Mouse (Mus musculus): ENCODE measurements around the gene Rps27l. TPM values are rescaled to one million over a fixed set of nuclear protein-coding genes. Genes with fewer than 3 reads are reported as not detected.

Gene Rps27l
- polyA plus RNA-seq (2014; fragmentation: Illumina TruSeq; extraction: RNeasy Lipid Tissue Mini Kit (QIAGEN cat#74804); ENCODE audit: low read depth, low replicate concordance) = 233 TPM

DNA sequence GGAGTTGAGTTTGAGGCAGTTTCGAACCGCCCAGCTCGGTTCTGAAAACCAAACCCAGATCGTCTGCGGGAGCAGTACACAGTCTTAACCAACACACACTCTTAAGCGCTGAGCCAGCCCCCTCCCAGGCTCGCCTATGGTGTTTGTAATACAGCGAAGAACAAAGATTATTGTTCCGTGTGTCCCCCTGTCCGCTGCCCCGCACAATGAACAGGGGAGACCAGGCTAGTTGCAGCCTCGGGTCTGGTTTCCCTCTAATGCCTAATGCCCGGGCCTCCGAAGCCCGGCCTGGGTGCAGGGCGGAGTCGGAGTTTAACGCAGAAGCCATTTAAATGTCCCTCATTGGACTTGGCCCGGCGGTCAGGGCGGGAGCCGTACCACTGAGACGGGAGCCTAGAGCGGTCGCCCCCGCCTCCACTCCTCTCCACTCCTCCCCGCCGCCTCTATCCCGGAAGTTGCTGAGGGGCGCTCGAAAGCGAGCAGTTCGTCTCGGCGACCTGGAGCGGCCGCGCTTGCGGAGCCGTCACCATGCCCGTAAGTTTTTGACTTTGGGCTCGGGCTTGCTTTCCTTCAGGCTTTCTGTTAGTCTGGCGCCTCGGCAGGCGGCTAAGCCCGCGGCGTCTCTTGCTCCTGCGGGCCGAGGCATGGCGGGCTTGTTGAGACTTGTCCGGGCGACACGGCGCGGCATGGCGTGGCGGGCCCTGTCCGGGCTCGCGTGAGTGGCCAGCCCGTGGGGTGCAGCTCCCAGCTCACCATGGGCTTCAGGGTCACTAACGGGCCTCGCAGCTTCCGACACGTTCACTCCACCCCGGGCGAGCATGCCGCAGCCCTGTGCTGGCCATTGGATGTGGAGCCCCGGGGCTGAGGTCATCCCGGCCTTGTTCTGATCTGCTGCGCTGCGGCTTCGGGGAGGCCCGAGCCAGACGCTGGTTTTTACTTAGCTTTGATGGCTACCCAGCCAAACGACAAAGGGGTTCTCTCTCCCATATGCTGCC, at the start of gene Rps27l:
TSS of gene Rps27l (plus strand) at position 440 of the 995 bp plus-strand sequence.

GRCm38 (mm10) chr9:66919382-66919971, 26.4 kb upstream of the Rps27l start, which contains the start of gene Rab8b:
Gene Rab8b (minus strand): TSS chr9:66919687.

GRCm38 (mm10) chr9:66975239-66975645, 29.4 kb downstream of the Rps27l start, which contains the start of gene Lactb:
Gene Lactb (minus strand): TSS chr9:66975484.

Other genes starting within 250 kb of the Rps27l start
- gene Car12, start 232.4 kb upstream of the Rps27l start, polyA plus RNA-seq (2014; fragmentation: Illumina TruSeq; extraction: RNeasy Lipid Tissue Mini Kit (QIAGEN cat#74804); ENCODE audit: low read depth, low replicate concordance) = 21.9 TPM
- gene Aph1b, start 150.6 kb upstream of the Rps27l start, polyA plus RNA-seq (2014; fragmentation: Illumina TruSeq; extraction: RNeasy Lipid Tissue Mini Kit (QIAGEN cat#74804); ENCODE audit: low read depth, low replicate concordance) = 8.8 TPM
- 0.20 TPM for gene Gm10647, start 149.0 kb upstream of the Rps27l start, polyA plus RNA-seq (2014; fragmentation: Illumina TruSeq; extraction: RNeasy Lipid Tissue Mini Kit (QIAGEN cat#74804); ENCODE audit: low read depth, low replicate concordance)
- 3.0 TPM for gene Aph1c, start 111.4 kb upstream of the Rps27l start, polyA plus RNA-seq (2014; fragmentation: Illumina TruSeq; extraction: RNeasy Lipid Tissue Mini Kit (QIAGEN cat#74804); ENCODE audit: low read depth, low replicate concordance)
- gene Rab8b, start 26.4 kb upstream of the Rps27l start, polyA plus RNA-seq (2014; fragmentation: Illumina TruSeq; extraction: RNeasy Lipid Tissue Mini Kit (QIAGEN cat#74804); ENCODE audit: low read depth, low replicate concordance) = 13.1 TPM
- 16.7 TPM for gene Lactb, start 29.4 kb downstream of the Rps27l start, polyA plus RNA-seq (2014; fragmentation: Illumina TruSeq; extraction: RNeasy Lipid Tissue Mini Kit (QIAGEN cat#74804); ENCODE audit: low read depth, low replicate concordance)
- gene Tpm1, start 103.3 kb downstream of the Rps27l start, polyA plus RNA-seq (2014; fragmentation: Illumina TruSeq; extraction: RNeasy Lipid Tissue Mini Kit (QIAGEN cat#74804); ENCODE audit: low read depth, low replicate concordance) = 352 TPM